Mouse (Mus musculus) liver, embryonic 13.5 days (tissue): ENCODE data around the gene Rap1gap2. TPM values are rescaled to one million over a fixed set of nuclear protein-coding genes. Genes with fewer than 3 reads are reported as not detected.

Source experiments
- ATAC-seq: fragments of 200-750 bp; cut with Nextera tagmentation; 2 replicates; pipeline ENCODE4 v1.8.0; 2017; ENCODE audit warnings: low read depth, mild to moderate bottlenecking, moderate number of reproducible peaks, moderate library complexity
- DNase-seq: peaks from one replicate; pipeline ENCODE4 v3.0.0; 2022
- H3K27ac ChIP-seq: fragments of 300-500 bp; sonication (generic); 2 replicates; pipeline ENCODE4 v1.5.1; 2015; ENCODE audit warnings: moderate library complexity, mild to moderate bottlenecking, inconsistent platforms
- H3K27me3 ChIP-seq: fragments of 300-500 bp; sonication (generic); 2 replicates; pipeline ENCODE4 v1.6.1; 2015; ENCODE audit warnings: mild to moderate bottlenecking, inconsistent platforms
- H3K36me3 ChIP-seq: fragments of 300-500 bp; sonication (generic); 2 replicates; pipeline ENCODE4 v1.6.1; 2015; ENCODE audit warnings: mild to moderate bottlenecking, inconsistent platforms
- H3K4me1 ChIP-seq: fragments of 300-500 bp; sonication (generic); replicated peaks from 2 replicates; pipeline ENCODE4 v1.6.1; 2015; ENCODE audit warnings: inconsistent platforms
- H3K4me2 ChIP-seq: fragments of 300-500 bp; sonication (generic); 2 replicates; pipeline ENCODE4 v1.6.1; 2015; ENCODE audit warnings: inconsistent platforms, mild to moderate bottlenecking, moderate library complexity
- H3K4me3 ChIP-seq: fragments of 300-500 bp; sonication (generic); replicated peaks from 2 replicates; pipeline ENCODE4 v1.5.1; 2015; ENCODE audit warnings: mild to moderate bottlenecking, inconsistent platforms
- H3K9ac ChIP-seq: fragments of 300-500 bp; sonication (generic); 2 replicates; pipeline ENCODE4 v1.6.1; 2015; ENCODE audit warnings: mild to moderate bottlenecking, inconsistent platforms
- H3K9me3 ChIP-seq: fragments of 300-500 bp; sonication (generic); replicated peaks from 2 replicates; pipeline ENCODE4 v1.6.1; 2016; ENCODE audit warnings: inconsistent platforms
- WGBS: fragments of 180-500 bp; shearing (Covaris S2); methylation state at CpG from one replicate; pipeline ENCODE4 v1.1.7; 2015; ENCODE audit not compliant: insufficient replicate concordance; 5-methylcytosine and 5-hydroxymethylcytosine counted together
- polyA plus RNA-seq: library from polyadenylated mRNA; unstranded; fragments of >200 nt; fragmentation: Nextera tagmentation; extraction: Ambion mirVana; gene quantifications from 2 replicates; pipeline ENCODE4 v1.2.1, GENCODE M21; 2015

The Rap1gap2 gene
- polyA plus RNA-seq, 1 experiment from 2014 or later, result 0.77 TPM

DNA sequence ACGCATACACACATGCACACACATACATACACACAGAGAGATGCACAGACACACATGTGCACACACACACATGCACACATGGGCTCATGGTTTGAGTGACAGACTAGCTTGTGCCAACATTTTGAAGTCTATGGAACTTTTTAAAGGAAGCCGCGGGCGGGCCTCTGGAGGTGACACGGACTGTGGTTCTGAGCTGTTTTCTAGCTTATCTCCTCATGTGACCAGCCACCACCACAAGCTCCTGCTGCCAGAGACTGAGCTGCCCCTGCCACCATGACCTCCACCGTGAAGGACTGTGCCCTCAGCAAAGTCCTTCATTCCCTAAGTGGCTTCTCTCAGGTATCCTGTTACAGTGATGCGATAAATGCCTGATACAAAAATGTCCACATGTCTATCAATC is 76.3 kb downstream of the Rap1gap2 start:
- no peaks in the 10 kb centered on the region for H3K9me3 ChIP-seq
- no peak overlapping the region for H3K4me2 ChIP-seq
- no peaks in the 10 kb centered on the region for H3K27me3 ChIP-seq
- 53% methylated on average over 7 of the region's 7 CpGs for WGBS
- no peak overlapping the region for H3K9ac ChIP-seq
- no peak overlapping the region for H3K4me3 ChIP-seq
- no peak for ATAC-seq
- DNase-seq, result no peak
- no peaks in the 10 kb centered on the region for H3K36me3 ChIP-seq
- H3K4me1 ChIP-seq, result peaks cover 29% of the 10 kb centered on the region
- no peak overlapping the region for H3K27ac ChIP-seq

DNA sequence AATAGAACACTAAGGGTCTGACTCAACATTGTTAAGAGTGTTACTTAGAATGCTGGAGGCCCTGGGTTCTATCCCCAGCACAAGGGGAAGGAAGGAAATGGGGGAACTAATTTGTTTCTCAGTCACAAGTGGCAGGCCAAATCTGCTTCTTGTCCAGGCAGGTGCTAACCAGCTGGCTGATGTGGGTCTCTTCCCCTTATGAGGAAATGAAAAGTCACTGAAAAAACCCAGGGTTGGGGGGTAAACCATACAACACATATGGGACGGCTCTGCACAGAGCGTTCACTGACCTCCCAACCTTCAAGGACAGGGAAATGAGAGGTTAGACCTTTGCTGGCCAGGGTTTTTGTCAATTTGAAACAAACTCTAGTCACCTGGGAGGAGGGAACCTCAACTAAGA is 77.7 kb downstream of the Rap1gap2 start:
- H3K36me3 ChIP-seq, result no peaks in the 10 kb centered on the region
- ATAC-seq, result no peak
- no peaks in the 10 kb centered on the region for H3K9me3 ChIP-seq
- no peak overlapping the region for H3K4me2 ChIP-seq
- DNase-seq, result no peak
- peaks cover 26% of the 10 kb centered on the region for H3K4me1 ChIP-seq
- H3K27me3 ChIP-seq, result no peaks in the 10 kb centered on the region
- H3K9ac ChIP-seq, result no peak overlapping the region
- 66% methylated on average over 2 of the region's 2 CpGs for WGBS
- no peak overlapping the region for H3K27ac ChIP-seq
- H3K4me3 ChIP-seq, result no peak overlapping the region

DNA sequence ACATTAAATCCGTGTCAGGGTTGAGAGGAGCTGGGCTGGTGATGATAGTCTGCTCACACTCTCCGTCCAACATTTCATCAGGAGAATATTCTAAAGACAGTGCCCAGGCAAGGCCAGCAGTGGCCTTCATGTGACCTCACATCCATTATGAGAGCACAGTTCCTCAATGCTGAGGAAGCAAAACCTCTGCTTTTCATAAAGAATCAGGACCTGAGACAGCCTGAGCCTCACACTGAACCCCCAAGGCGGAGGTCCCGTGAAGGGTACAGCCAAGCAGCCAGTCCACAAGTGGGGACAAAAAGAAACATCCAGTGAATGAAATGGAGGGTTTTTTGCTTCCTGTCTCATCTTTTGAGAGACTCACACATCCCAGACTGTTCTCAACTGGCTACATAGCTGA is 78.3 kb downstream of the Rap1gap2 start:
- DNase-seq, result no peak
- Histone ChIP-seq H3K9ac (no peak overlapping the region), H3K4me1 (peaks cover 22% of the 10 kb centered on the region), H3K4me2 (no peak overlapping the region), H3K9me3 (no peaks in the 10 kb centered on the region), H3K4me3 (no peak overlapping the region), H3K27me3 (no peaks in the 10 kb centered on the region; the same call in 1 of the 2 replicates), H3K27ac (no peak overlapping the region), H3K36me3 (no peaks in the 10 kb centered on the region)
- 64% methylated on average over 4 of the region's 4 CpGs for WGBS
- no peak for ATAC-seq

DNA sequence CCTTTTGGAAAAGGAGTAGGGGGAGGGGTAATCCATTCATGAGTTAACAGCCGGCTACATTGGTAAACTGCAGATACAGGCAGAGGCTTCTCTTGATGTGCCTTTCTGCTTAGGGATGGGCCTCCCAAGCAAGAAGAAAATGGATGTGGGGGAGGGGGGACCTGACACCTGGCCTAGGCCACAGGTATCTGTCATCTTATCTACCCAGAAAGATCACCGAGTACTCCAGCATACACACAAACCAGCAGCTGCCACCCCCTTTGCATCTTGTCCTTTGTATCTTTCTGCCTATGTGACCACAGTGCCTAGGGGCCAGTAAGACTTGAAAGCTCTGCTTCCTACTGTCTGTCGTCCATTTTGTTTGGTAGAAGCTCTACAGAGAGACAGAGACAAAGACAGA is 79.0 kb downstream of the Rap1gap2 start:
- H3K27me3 ChIP-seq, result peaks cover 5% of the 10 kb centered on the region; the same call in 1 of the 2 replicates
- H3K4me3 ChIP-seq, result no peak overlapping the region
- no peak for ATAC-seq
- WGBS, result 45% methylated on average over 3 of the region's 3 CpGs
- H3K27ac ChIP-seq, result no peak overlapping the region
- no peak for DNase-seq
- no peak overlapping the region for H3K9ac ChIP-seq
- H3K4me1 ChIP-seq, result peaks cover 18% of the 10 kb centered on the region
- no peaks in the 10 kb centered on the region for H3K36me3 ChIP-seq
- no peaks in the 10 kb centered on the region for H3K9me3 ChIP-seq
- no peak overlapping the region for H3K4me2 ChIP-seq

DNA sequence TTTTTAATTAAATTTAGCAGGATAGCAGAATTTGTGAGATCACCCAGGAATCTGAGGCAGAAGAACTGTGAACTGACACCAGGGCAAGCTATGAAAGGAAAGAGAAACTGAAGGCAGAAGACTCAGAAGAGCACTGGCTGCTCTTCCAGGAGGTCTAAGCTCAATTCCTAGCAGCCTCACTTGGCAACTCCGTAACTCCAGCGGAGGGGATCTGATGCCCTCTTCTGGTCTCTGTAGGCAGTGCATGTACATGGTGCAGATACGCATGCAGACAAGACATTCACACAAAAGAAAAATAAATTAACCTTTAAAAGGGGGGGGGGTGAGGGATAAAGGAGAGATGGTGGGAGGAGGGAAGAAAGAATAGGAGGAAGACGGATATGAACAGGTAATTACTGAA is 80.9 kb downstream of the Rap1gap2 start:
- H3K9me3 ChIP-seq, result no peaks in the 10 kb centered on the region
- no peaks in the 10 kb centered on the region for H3K36me3 ChIP-seq
- H3K9ac ChIP-seq, result no peak overlapping the region
- H3K4me2 ChIP-seq, result no peak overlapping the region
- 63% methylated on average over 4 of the region's 4 CpGs for WGBS
- no peak for DNase-seq
- peaks cover 17% of the 10 kb centered on the region for H3K4me1 ChIP-seq
- peaks cover 19% of the 10 kb centered on the region for H3K27me3 ChIP-seq
- no peak for ATAC-seq
- H3K4me3 ChIP-seq, result no peak overlapping the region
- H3K27ac ChIP-seq, result no peak overlapping the region

DNA sequence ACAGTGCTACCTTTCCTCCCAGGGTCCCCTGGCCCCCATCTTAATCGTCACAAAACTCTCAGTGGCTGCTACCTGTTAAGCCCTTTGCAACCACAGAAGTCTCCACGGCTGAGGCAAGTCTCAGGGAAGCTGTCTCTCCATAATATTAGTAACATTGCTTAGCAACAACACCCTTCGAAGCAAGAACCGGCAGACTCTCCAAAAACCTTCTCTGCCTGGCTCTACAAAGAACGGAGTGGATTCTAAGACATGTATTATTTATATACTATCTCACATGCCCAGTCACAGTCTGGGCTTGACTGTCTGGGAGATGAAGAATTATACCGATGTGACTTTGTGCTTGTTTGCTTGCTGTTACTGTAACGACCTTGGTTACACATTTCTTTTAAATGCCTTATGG is 83.2 kb downstream of the Rap1gap2 start:
- no peak overlapping the region for H3K4me3 ChIP-seq
- ATAC-seq (no peak), DNase-seq (no peak)
- no peak overlapping the region for H3K27ac ChIP-seq
- no peak overlapping the region for H3K9ac ChIP-seq
- no peaks in the 10 kb centered on the region for H3K9me3 ChIP-seq
- no peaks in the 10 kb centered on the region for H3K36me3 ChIP-seq
- peaks cover 35% of the 10 kb centered on the region for H3K4me1 ChIP-seq
- H3K27me3 ChIP-seq, result peaks cover 42% of the 10 kb centered on the region
- 58% methylated on average over 7 of the region's 7 CpGs for WGBS
- no peak overlapping the region for H3K4me2 ChIP-seq

DNA sequence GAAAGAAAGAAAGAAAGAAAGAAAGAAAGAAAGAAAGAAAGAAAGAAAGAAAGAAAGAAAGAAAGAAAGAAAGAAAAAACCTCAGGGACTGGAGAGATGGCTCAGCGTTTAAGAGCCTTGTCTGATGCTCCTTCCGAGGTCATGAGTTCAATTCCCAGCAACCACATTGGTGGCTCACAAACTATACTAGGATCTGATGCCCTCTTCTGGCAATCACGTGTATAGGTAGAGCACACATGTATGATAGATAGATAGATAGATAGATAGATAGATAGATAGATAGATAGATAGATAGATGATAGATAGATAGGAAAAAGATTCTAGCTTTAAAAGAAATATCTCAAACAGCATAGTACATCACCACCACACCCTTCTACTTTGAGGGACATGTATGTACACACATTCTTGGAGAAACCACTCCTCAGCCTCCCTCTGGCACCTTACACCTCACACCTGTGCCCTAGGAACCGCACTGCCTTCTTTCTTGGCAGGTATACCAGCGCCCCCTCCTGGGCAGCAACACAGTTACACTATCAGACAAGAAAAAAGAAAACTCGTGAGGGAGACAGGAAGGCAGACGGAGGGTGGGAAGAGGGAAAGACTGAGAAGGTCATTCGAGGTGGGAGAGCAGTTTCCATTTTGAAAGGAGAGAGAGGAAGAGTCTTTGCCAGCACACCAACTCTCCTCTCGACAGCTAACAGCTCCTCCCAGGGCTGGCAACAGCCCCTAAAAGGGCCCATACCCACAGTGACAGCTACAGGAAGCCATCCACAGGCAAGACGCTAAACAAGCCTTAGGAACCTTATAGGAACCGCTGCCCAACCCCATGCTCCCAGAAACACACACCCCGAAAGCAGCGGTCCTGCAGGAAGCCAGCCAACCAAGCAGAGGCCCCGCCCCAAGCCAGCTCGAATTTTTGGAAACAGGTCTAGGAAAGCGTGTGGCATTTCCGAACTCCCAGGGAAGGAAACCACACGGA is 84.2 kb downstream of the Rap1gap2 start:
- H3K9ac ChIP-seq, result no peak overlapping the region
- H3K4me1 ChIP-seq, result peaks cover 43% of the 10 kb centered on the region
- ATAC-seq (no peak), DNase-seq (no peak)
- 16% methylated on average over 18 of the region's 18 CpGs for WGBS
- H3K4me3 ChIP-seq, result no peak overlapping the region
- peak overlapping the region; percentile 37 for H3K4me2 ChIP-seq
- H3K27me3 ChIP-seq, result peaks cover 53% of the 10 kb centered on the region
- no peak overlapping the region for H3K27ac ChIP-seq
- H3K36me3 ChIP-seq, result no peaks in the 10 kb centered on the region
- H3K9me3 ChIP-seq, result no peaks in the 10 kb centered on the region

DNA sequence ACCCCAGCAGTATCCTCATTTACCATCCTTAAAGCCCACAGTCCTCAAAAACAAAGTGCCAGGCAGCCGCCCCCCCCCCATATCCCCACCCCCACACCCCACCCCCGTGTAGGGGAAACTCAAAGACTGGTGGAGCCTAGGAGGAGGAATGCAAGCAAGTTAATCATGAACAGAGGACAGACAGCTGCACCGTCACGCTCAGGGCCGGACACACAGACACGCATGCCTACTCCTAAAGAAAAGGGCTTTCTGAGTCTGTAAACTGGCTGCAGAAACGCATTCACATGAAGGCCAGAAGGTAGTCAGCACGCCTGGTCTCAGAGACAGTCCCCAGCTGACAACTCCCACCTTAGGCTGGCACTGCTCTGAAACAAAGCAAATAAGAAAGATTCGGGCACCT is 85.1 kb downstream of the Rap1gap2 start:
- H3K9ac ChIP-seq, result no peak overlapping the region
- H3K9me3 ChIP-seq, result no peaks in the 10 kb centered on the region
- no peak overlapping the region for H3K4me2 ChIP-seq
- no peak overlapping the region for H3K27ac ChIP-seq
- H3K4me3 ChIP-seq, result no peak overlapping the region
- H3K27me3 ChIP-seq, result peaks cover 61% of the 10 kb centered on the region
- peaks cover 43% of the 10 kb centered on the region for H3K4me1 ChIP-seq
- ATAC-seq (no peak), DNase-seq (no peak)
- H3K36me3 ChIP-seq, result no peaks in the 10 kb centered on the region
- 53% methylated on average over 9 of the region's 9 CpGs for WGBS

DNA sequence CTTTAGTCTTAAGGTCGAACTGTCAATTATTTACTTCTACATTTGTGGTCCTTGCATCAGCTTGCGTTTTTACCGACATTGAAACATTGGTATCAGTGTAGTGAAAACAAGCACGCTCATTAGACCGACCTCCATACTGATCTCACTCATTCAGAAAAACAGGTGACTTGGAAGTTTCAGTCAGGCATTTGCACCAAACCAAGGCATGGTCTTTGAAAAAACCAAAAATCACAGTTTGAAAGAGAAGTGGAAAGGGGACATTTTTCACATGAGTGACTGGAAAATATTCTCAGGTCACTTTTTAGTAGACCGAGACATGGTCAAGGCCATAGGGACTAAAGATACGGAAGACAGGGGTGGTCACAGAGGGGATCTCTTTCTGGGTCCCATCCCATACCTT is 85.5 kb downstream of the Rap1gap2 start:
- ATAC-seq (no peak), DNase-seq (no peak)
- no peak overlapping the region for H3K4me2 ChIP-seq
- 72% methylated on average over 7 of the region's 7 CpGs for WGBS
- H3K4me1 ChIP-seq, result peaks cover 43% of the 10 kb centered on the region
- H3K9ac ChIP-seq, result no peak overlapping the region
- H3K4me3 ChIP-seq, result no peak overlapping the region
- no peaks in the 10 kb centered on the region for H3K9me3 ChIP-seq
- peaks cover 65% of the 10 kb centered on the region for H3K27me3 ChIP-seq
- H3K36me3 ChIP-seq, result no peaks in the 10 kb centered on the region
- H3K27ac ChIP-seq, result no peak overlapping the region

DNA sequence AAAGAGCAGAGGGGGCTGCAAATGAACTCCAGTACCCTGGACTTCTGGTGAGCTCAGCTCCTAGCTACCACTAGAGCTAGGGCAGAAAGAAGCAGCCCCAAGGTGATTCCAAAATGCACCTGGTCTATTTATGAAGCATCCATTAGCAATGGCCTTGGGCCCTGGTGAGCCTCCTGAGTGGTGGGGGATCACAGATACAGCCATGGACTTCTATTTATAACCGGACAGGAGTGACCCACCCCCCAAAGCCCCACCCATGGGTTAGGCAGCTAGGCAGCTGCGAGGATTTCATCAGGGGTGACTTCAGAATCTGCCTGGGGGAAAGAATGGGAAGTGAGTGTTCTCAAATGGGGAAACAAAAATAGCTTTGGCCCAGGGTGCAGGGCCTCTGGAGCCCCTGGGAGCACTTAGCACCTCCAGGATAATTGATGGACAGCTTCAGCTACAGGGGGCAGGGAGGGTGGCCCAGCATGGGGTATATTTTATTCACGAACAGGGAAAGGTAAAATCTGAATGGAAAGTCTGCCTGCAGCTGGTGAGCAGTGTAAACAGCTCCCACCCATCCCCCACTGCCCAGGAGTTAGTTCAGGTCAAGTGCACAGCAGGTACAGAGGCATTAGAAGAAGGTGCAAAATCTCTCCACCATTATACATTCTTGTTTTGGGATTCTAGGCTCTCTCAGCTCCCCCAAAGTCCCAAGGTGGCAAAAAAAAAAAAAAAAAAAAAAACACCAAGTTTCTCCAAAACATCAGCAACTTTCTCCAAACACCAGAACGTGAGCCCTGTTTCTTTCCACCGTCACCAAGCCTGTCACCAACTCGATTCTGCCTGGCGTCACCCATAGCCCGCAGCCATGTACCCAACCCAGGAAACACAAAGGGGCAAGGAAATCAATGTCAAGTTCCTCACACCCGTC is 86.4 kb downstream of the Rap1gap2 start:
- no peak overlapping the region for H3K4me3 ChIP-seq
- no peaks in the 10 kb centered on the region for H3K36me3 ChIP-seq
- DNase-seq (no peak), ATAC-seq (no peak)
- H3K27ac ChIP-seq, result no peak overlapping the region
- H3K9me3 ChIP-seq, result no peaks in the 10 kb centered on the region
- H3K9ac ChIP-seq, result no peak overlapping the region
- peaks cover 43% of the 10 kb centered on the region for H3K4me1 ChIP-seq
- peaks cover 74% of the 10 kb centered on the region for H3K27me3 ChIP-seq
- no peak overlapping the region for H3K4me2 ChIP-seq
- WGBS, result 44% methylated on average over 9 of the region's 9 CpGs

DNA sequence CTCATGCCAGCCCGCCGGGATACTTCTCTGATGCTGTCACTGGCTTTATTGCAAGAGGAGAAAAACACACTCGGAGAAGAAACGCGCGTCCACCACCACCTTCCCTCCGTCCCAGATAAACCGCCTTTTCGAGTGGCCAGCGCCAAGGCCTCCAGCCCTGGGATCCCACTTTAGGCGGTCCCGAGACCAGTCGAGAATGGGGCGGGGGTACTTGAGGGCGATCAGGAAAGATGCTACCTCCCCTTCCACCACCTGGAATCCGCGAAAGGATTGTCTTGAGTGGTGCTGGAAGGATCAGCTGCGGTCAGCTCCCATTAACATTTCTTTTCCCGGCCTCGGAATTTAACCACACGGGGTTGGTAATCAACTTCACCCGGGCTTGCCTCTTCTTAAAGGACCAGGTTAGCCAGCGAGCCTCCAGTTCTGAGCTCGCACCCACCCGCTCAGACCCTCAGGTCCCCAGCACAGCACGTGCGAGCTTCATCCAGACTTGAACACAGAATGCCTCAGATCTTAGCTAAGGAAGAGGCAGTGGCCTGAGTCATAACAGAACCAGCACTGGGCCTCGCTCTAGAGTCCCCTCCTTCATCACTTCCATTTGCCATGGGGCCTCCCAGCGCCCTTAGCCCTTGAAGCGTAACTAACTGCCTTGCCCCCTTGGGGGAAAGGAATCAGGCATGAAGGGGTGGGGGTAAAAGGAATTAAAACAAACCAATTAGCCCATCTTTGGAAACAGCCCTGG is 87.3 kb downstream of the Rap1gap2 start:
- WGBS, result 6% methylated on average over 30 of the region's 30 CpGs
- no peaks in the 10 kb centered on the region for H3K9me3 ChIP-seq
- no peak for DNase-seq
- H3K27ac ChIP-seq, result no peak overlapping the region; the same call in 1 of the 2 replicates
- no peaks in the 10 kb centered on the region for H3K36me3 ChIP-seq
- peak overlapping the region; percentile 78 for H3K4me2 ChIP-seq
- peaks cover 43% of the 10 kb centered on the region for H3K4me1 ChIP-seq
- H3K9ac ChIP-seq, result peak overlapping the region; percentile 47; the same call in 1 of the 2 replicates
- ATAC-seq, result no peak
- H3K27me3 ChIP-seq, result peaks cover 76% of the 10 kb centered on the region
- peak overlapping the region; percentile 63 for H3K4me3 ChIP-seq
